Mouse (Mus musculus) forebrain, embryonic 10.5 days (tissue): Measurements from ENCODE around the gene Zfp511. TPM values are rescaled to one million over a fixed set of nuclear protein-coding genes. Genes with fewer than 3 reads are reported as not detected.
A peak's percentile ranks its signal among the peaks of the same experiment; 100 is the strongest.

Experiments used
- DNase-seq: peaks from one replicate; pipeline ENCODE4 v3.0.0-alpha.2; 2017; ENCODE audit warnings: low spot score; ENCODE audit errors: extremely low spot score
- H3K27ac ChIP-seq: fragments of 300-500 bp; sonication (generic); 2 replicates; pipeline ENCODE4 v1.5.1; 2016; ENCODE audit warnings: mild to moderate bottlenecking
- H3K27me3 ChIP-seq: fragments of 300-500 bp; sonication (generic); 2 replicates; pipeline ENCODE4 v1.6.1; 2016; ENCODE audit warnings: mild to moderate bottlenecking; ENCODE audit not compliant: poor library complexity, severe bottlenecking
- H3K36me3 ChIP-seq: fragments of 300-500 bp; sonication (generic); replicated peaks from 2 replicates; pipeline ENCODE4 v1.6.1; 2016; ENCODE audit warnings: mild to moderate bottlenecking, moderate library complexity
- H3K4me1 ChIP-seq: fragments of 300-500 bp; sonication (generic); 2 replicates; pipeline ENCODE4 v1.6.1; 2016
- H3K4me3 ChIP-seq: fragments of 300-500 bp; sonication (generic); 2 replicates; pipeline ENCODE4 v1.5.1; 2016; ENCODE audit warnings: mild to moderate bottlenecking, moderate library complexity
- H3K9me3 ChIP-seq: fragments of 300-500 bp; sonication (generic); 2 replicates; pipeline ENCODE4 v1.6.1; 2016; ENCODE audit warnings: mild to moderate bottlenecking, moderate library complexity
- WGBS: fragments of 180-500 bp; shearing (Covaris S2); methylation state at CpG from one replicate; pipeline ENCODE4 v1.1.7; 2016; 5-methylcytosine and 5-hydroxymethylcytosine counted together
- polyA plus RNA-seq: library from polyadenylated mRNA; unstranded; fragments of >200 nt; fragmentation: Nextera tagmentation; extraction: Ambion mirVana; gene quantifications from 2 replicates; pipeline ENCODE4 v1.2.1, GENCODE M21; 2016

Zfp511 gene
- polyA plus RNA-seq, 1 experiment from 2014 or later = 41.7 TPM

DNA sequence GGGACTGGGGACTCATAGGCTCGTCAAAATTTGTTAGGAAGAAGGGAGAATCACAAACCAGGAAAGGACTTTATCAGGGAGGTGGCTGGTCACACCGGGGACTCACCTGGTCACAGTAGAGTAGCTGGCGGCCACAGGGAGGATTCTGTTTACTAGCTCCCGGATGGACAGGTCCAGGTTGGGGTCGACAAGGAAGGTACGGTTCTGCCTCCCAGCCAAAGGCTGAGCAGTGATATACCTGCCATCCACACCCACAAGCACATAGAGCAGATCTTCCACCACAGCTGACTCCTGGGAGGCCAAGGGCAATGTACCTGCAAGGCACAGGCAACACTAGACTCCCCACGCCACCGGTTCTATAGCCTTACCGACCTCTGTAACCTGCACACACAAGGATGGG lies 28.4 kb upstream of the Zfp511 start:
- no peaks in the 10 kb centered on the region for H3K4me1 ChIP-seq
- H3K9me3 ChIP-seq = no peaks in the 10 kb centered on the region
- DNase-seq = no peak
- H3K36me3 ChIP-seq = peaks cover 86% of the 10 kb centered on the region
- WGBS = 93% methylated on average over 9 of the region's 9 CpGs
- H3K27ac ChIP-seq = no peak overlapping the region
- no peaks in the 10 kb centered on the region; the same call in 1 of the 2 replicates for H3K27me3 ChIP-seq
- H3K4me3 ChIP-seq = no peak overlapping the region

DNA sequence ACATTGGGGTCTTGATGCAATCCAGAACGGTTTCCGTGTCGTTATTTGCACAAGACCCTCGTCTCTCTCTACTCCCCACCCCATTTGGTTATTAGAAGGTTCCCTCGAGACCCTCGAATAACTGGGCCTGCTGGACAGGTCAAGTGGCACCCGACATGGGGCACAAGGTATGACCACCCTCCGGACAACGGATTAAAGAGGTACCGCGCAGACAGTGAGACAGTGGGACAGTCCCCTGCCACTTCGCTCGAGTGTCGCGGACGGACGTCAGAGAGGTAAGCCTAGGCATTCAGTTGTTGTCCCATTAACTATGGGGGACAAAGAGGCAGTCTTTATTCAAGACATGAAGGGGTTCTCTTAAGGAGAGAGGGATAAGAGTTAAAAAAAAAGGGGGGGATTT lies 24.9 kb upstream of the Zfp511 start:
- 96% methylated on average over 17 of the region's 17 CpGs for WGBS
- H3K36me3 ChIP-seq = peaks cover 63% of the 10 kb centered on the region
- H3K27ac ChIP-seq = no peak overlapping the region
- no peak overlapping the region for H3K4me3 ChIP-seq
- peaks cover 7% of the 10 kb centered on the region; the same call in 1 of the 2 replicates for H3K9me3 ChIP-seq
- H3K27me3 ChIP-seq = no peaks in the 10 kb centered on the region
- no peak for DNase-seq
- no peaks in the 10 kb centered on the region for H3K4me1 ChIP-seq

GRCm38 (mm10) chr7:140031771-140032170 lies 4.4 kb upstream of the Zfp511 start:
- no peaks in the 10 kb centered on the region for H3K27me3 ChIP-seq
- H3K27ac ChIP-seq = no peak overlapping the region
- DNase-seq = no peak
- H3K9me3 ChIP-seq = 0 out of 2 replicates have a peak, but pooled peaks cover 5% of the 10 kb centered on the region
- H3K4me3 ChIP-seq = no peak overlapping the region
- H3K36me3 ChIP-seq = peaks cover 69% of the 10 kb centered on the region
- peaks cover 22% of the 10 kb centered on the region for H3K4me1 ChIP-seq
- 96% methylated on average over 12 of the region's 12 CpGs for WGBS

DNA sequence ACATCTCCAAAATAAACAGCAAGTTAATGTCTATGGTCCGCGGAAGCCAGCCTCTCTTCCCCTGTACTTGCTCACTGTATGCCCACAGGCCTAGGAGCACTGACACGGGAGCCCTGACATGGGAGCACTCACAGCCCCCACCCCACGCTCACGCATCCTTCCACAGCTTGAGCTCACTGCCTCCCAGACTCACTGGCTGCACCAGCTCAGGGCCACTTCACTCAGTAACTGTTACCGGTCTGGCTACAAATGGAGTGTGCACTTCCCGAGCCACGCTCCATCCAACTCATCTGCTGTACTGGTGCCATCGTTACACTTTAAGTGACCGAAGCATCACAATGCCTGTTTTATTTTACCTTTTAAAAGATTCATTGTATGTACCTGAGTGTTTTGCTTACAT lies 3.8 kb upstream of the Zfp511 start:
- no peak for DNase-seq
- no peak overlapping the region for H3K27ac ChIP-seq
- peaks cover 70% of the 10 kb centered on the region for H3K36me3 ChIP-seq
- H3K4me1 ChIP-seq = peaks cover 28% of the 10 kb centered on the region
- H3K4me3 ChIP-seq = no peak overlapping the region
- WGBS = 96% methylated on average over 10 of the region's 10 CpGs
- 0 out of 2 replicates have a peak, but pooled peaks cover 5% of the 10 kb centered on the region for H3K9me3 ChIP-seq
- peaks cover 3% of the 10 kb centered on the region for H3K27me3 ChIP-seq

DNA sequence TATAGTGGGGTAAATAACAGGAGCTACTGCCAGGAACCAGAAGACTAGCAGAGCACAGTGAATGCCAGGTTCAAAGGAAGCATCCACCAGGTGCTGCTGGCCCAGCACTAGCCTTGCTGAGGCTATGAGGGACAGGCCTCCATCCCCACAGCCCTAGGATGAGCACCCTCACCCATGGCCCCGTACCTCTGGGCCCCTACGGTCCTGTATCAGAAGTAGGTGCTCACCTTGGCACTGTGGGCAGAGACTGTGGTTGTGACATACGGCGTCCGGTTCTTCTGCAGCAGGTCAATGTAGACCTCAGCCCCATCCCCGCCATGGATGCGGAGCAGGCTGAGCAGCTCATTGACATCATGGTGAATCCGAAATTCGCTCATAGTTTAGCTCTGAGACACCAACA lies 2.8 kb upstream of the Zfp511 start:
- Histone ChIP-seq H3K4me3 (no peak overlapping the region), H3K36me3 (peaks cover 65% of the 10 kb centered on the region), H3K27me3 (peaks cover 8% of the 10 kb centered on the region), H3K4me1 (peaks cover 32% of the 10 kb centered on the region), H3K27ac (no peak overlapping the region), H3K9me3 (0 out of 2 replicates have a peak, but pooled peaks cover under 1% of the 10 kb centered on the region)
- no peak for DNase-seq
- WGBS = 96% methylated on average over 9 of the region's 9 CpGs

GRCm38 (mm10) chr7:140035456-140035855 lies 735 bp upstream of the Zfp511 start:
- 28% methylated on average over 7 of the region's 7 CpGs for WGBS
- Histone ChIP-seq H3K4me3 (peak overlapping the region; percentile 87), H3K36me3 (peaks cover 63% of the 10 kb centered on the region), H3K27me3 (peaks cover 18% of the 10 kb centered on the region), H3K27ac (peak overlapping the region; percentile 96), H3K4me1 (peaks cover 32% of the 10 kb centered on the region), H3K9me3 (no peaks in the 10 kb centered on the region)
- no peak for DNase-seq

DNA sequence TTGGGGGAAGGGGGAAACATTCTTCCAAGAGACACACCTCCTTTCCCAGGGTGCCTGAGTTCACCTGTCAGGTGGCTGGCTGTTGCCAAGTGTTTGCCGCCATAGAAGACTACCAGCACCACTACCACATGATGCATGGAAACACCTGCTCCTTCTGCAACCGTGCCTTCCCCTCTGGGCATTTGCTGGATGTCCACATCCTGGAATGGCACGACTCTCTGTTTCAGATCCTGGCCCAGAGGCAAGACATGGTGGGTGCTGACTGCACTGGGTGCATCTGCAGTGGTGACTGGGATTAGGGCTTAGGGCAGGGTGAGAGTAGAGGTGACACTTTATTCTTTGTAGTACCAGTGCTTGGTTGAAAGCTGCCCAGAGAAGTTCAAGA lies 972 bp downstream of the Zfp511 start:
- peaks cover 54% of the 10 kb centered on the region for H3K36me3 ChIP-seq

DNA sequence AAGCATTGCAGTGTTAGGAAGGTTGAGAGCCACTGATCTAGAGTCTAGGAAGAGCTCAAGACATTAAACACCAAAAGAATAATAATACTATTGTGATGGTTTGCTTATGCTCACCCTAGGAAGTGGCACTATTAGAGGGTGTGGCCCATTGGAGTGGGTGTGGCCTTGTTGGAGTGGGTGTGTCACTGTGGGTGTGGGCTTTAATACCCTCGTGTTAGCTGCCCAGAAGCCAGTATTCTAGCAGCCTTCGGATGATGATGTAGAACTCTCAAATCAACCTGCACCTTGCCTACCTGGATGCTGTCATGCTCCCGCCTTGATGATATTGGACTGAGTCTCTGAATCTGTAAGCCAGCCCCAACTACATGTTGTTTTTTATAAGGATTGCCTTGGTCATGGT lies 6.5 kb downstream of the Zfp511 start:
- H3K27ac ChIP-seq = no peak overlapping the region
- H3K4me1 ChIP-seq = peaks cover 4% of the 10 kb centered on the region
- H3K4me3 ChIP-seq = no peak overlapping the region
- DNase-seq = no peak
- H3K27me3 ChIP-seq = peaks cover 74% of the 10 kb centered on the region
- 76% methylated on average over 3 of the region's 3 CpGs for WGBS
- peaks cover 28% of the 10 kb centered on the region for H3K36me3 ChIP-seq
- no peaks in the 10 kb centered on the region for H3K9me3 ChIP-seq

More for the DNA sequence above, 972 bp downstream of the Zfp511 start:
- H3K9me3 ChIP-seq = no peaks in the 10 kb centered on the region
- DNase-seq = no peak
- peaks cover 25% of the 10 kb centered on the region for H3K27me3 ChIP-seq
- 56% methylated on average over 3 of the region's 3 CpGs for WGBS
- peaks cover 32% of the 10 kb centered on the region for H3K4me1 ChIP-seq
- H3K4me3 ChIP-seq = peak overlapping the region; percentile 87
- no peak overlapping the region for H3K27ac ChIP-seq

GRCm38 (mm10) chr7:140045546-140045945 lies 9.4 kb downstream of the Zfp511 start:
- Histone ChIP-seq H3K4me3 (no peak overlapping the region), H3K9me3 (no peaks in the 10 kb centered on the region)

DNA sequence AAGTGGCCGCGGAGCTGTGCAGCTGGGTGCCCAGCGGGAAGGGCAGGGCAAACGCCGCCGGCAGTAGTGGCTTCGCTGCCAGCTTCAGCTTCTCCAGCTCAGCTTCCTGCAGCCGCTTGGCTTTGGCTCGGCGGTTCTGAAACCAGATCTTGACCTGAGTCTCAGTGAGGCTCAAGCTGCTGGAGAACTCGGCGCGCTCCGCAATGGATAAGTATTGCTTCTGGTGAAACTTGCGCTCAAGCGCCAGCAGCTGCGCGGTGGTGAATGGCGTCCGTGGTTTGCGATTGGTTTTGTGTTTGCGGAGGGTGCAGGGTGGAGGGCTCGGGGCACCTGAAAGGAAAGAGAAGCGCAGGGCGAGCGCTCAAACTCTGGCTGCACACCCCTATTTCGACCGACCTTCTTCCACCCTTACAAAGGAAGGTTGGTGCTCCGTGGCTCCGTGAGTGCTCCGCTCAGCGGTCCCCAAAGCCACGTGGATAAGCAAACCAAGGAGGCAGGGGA lies 11.7 kb downstream of the Zfp511 start:
- Histone ChIP-seq H3K4me3 (peak overlapping the region; percentile 47), H3K36me3 (no peaks in the 10 kb centered on the region), H3K27me3 (peaks cover 100% of the 10 kb centered on the region), H3K27ac (0 out of 2 replicates have a peak overlapping the region, but pooled peaks have one; percentile 26), H3K9me3 (no peaks in the 10 kb centered on the region), H3K4me1 (peaks cover 29% of the 10 kb centered on the region)
- DNase-seq = no peak
- under 1% methylated on average over 33 of the region's 33 CpGs for WGBS

More at GRCm38 (mm10) chr7:140045546-140045945, 9.4 kb downstream of the Zfp511 start:
- DNase-seq = no peak
- Histone ChIP-seq H3K36me3 (peaks cover 7% of the 10 kb centered on the region), H3K27me3 (peaks cover 91% of the 10 kb centered on the region), H3K4me1 (peaks cover 27% of the 10 kb centered on the region), H3K27ac (no peak overlapping the region)
- WGBS = 78% methylated on average over 4 of the region's 4 CpGs

- DNase-seq = no peak
- Histone ChIP-seq H3K4me3 (peak within 1 kb of the TSS; percentile 47), H3K9me3 (no peaks in the 10 kb centered on the region), H3K4me1 (peaks cover 29% of the 10 kb centered on the region), H3K36me3 (no peaks in the 10 kb centered on the region), H3K27ac (0 out of 2 replicates have a peak within 1 kb of the TSS, but pooled peaks have one; percentile 26), H3K27me3 (peaks cover 100% of the 10 kb centered on the region)
- under 1% methylated on average over 56 of the region's 56 CpGs for WGBS
Observed at GRCm38 (mm10) chr7:140048361-140049114, 12.3 kb downstream of the Zfp511 start, which contains the start of gene Msx3. TSS of gene Msx3 (minus strand) at chr7:140049089.

DNA sequence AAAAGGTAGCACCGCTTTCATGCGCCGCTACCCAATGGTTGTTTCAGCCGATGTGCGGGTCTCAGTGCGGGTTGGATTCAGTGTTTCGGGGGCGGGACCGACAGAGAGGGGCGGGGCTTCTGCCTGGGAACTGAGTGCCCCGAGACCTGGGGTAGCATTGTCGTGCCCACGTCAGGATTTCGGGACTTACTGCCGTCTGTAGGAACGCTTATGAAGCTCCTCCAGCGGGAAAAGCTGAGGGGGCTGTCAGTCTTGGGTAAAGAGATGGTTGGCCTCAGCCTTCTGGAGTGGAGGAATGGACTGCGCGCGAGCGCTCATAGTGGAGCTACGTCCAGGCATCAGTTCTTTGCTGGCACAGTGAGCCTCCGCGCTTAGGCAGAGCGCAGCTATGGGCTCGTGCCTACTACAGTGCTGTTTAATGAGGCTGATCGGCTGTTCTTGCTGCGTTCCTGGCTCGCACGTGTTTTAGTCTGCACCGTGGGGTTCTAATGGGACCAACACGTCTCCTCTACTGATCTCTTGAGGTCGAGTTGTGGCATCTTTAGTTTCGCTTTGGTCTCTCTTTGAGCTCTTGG lies 13.0 kb downstream of the Zfp511 start:
- H3K36me3 ChIP-seq = no peaks in the 10 kb centered on the region
- H3K9me3 ChIP-seq = no peaks in the 10 kb centered on the region
- H3K4me3 ChIP-seq = peak overlapping the region; percentile 47
- WGBS = under 1% methylated on average over 34 of the region's 34 CpGs
- DNase-seq = peak; percentile 59
- peaks cover 29% of the 10 kb centered on the region for H3K4me1 ChIP-seq
- H3K27me3 ChIP-seq = peaks cover 100% of the 10 kb centered on the region
- H3K27ac ChIP-seq = no peak overlapping the region

- Histone ChIP-seq H3K9me3 (peaks cover 7% of the 10 kb centered on the region; the same call in 1 of the 2 replicates), H3K27me3 (peaks cover 100% of the 10 kb centered on the region), H3K27ac (no peak overlapping the region), H3K36me3 (no peaks in the 10 kb centered on the region), H3K4me1 (peaks cover 42% of the 10 kb centered on the region), H3K4me3 (no peak overlapping the region)
- DNase-seq = no peak
- 78% methylated on average over 4 of the region's 4 CpGs for WGBS
Observed at GRCm38 (mm10) chr7:140054124-140054523, 17.9 kb downstream of the Zfp511 start.
